8 mouse cellular contexts compared by ENCODE assay signal in the genomic region with DNA sequence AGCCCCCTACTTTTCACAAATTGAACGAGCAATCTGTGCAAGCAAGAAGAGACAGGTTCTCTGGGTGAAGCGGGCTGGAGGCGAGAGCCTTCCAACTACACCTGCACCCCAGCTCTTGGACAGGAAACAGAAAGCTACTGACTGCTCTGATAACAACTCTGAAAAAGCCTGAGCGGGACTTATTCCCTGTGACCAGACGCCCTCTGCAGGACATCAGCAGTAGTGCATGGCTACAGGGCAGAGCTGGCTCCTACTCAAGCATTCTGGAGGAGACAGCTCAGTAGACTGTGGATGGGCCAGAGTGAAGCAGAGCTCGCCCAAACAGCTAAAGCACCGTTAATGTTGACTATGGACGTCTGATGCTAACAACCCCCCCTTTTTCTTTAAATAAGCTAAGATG. TPM values are rescaled to one million over a fixed set of nuclear protein-coding genes. Genes with fewer than 3 reads are reported as not detected.
DNase-seq lines count a peak whose midpoint lies in the region; ATAC-seq and TF ChIP-seq lines count a peak whose summit lies in the region.

No protein-coding gene starts in this region.

- peak; percentile 51; the same call in 1 of the 2 replicates for ATAC-seq in limb, embryonic 14.5 days (ENCODE audit: low FRiP score, low read depth)
- peak; percentile 41; the same call in 1 of the 2 replicates for ATAC-seq in neural tube, embryonic 11.5 days (ENCODE audit: insufficient read depth, low FRiP score, low TSS enrichment)
- peak; percentile 58; the same call in 1 of the 2 replicates for ATAC-seq in stomach, embryonic 15.5 days (ENCODE audit: insufficient read depth, low FRiP score, low read depth)

- DNase-seq in A20 (ENCODE audit: low read depth, low spot score), result peak; percentile 82
- DNase-seq in adrenal gland, adult 2 months, result peak; percentile 92
- peak; percentile 94 for DNase-seq in embryo, embryonic 10.5 days (ENCODE audit: low spot score)
- peak; percentile 80 to 86 for DNase-seq in gastrocnemius, postnatal 4 days (ENCODE audit: low spot score in 2 of 2)
- peak; percentile 94 for DNase-seq in kidney, adult 2 months
- DNase-seq in limb, embryonic 14.5 days (ENCODE audit: low spot score), result peak; percentile 89
- peak; percentile 94 for DNase-seq in neural tube, embryonic 11.5 days (ENCODE audit: low spot score)

- H3K9ac ChIP-seq in limb, embryonic 14.5 days (ENCODE audit: low read depth, low read length, severe bottlenecking), result no peak overlapping the region
- no peak overlapping the region for H3K9ac ChIP-seq in neural tube, embryonic 11.5 days (ENCODE audit: low read length)
- no peak overlapping the region for H3K9ac ChIP-seq in stomach, embryonic 15.5 days

- H3K4me2 ChIP-seq in limb, embryonic 14.5 days (replicated peaks; ENCODE audit: low read depth, low read length, severe bottlenecking), result no peak overlapping the region
- H3K4me2 ChIP-seq in neural tube, embryonic 11.5 days (ENCODE audit: low read depth), result no peak overlapping the region
- no peak overlapping the region for H3K4me2 ChIP-seq in stomach, embryonic 15.5 days

- no peaks in the 10 kb centered on the region for H3K9me3 ChIP-seq in limb, embryonic 14.5 days (ENCODE audit: control insufficient read depth, low read length)
- no peaks in the 10 kb centered on the region for H3K9me3 ChIP-seq in neural tube, embryonic 11.5 days (ENCODE audit: control insufficient read depth, low read length)
- H3K9me3 ChIP-seq in stomach, embryonic 15.5 days, result no peaks in the 10 kb centered on the region

- H3K4me1 ChIP-seq in kidney, adult 2 months (ENCODE audit: control insufficient read depth, insufficient read depth, low read length), result no peaks in the 10 kb centered on the region
- peaks cover 3% of the 10 kb centered on the region; the same call in 1 of the 2 replicates for H3K4me1 ChIP-seq in limb, embryonic 14.5 days (ENCODE audit: control insufficient read depth, insufficient read depth, low read length)
- no peaks in the 10 kb centered on the region for H3K4me1 ChIP-seq in neural tube, embryonic 11.5 days (ENCODE audit: control insufficient read depth, insufficient read depth, low read length)
- H3K4me1 ChIP-seq in stomach, embryonic 15.5 days, result 0 out of 2 replicates have a peak, but pooled peaks cover 6% of the 10 kb centered on the region

- H3K36me3 ChIP-seq in kidney, adult 2 months (ENCODE audit: control insufficient read depth, insufficient read depth, low read length), result no peaks in the 10 kb centered on the region
- no peaks in the 10 kb centered on the region for H3K36me3 ChIP-seq in limb, embryonic 14.5 days (ENCODE audit: control insufficient read depth, insufficient read depth, low read length)
- H3K36me3 ChIP-seq in neural tube, embryonic 11.5 days (ENCODE audit: control insufficient read depth, insufficient read depth, low read length), result no peaks in the 10 kb centered on the region
- no peaks in the 10 kb centered on the region for H3K36me3 ChIP-seq in stomach, embryonic 15.5 days

- H3K4me3 ChIP-seq in kidney, adult 2 months (ENCODE audit: insufficient read depth, low read depth, low read length), result no peak overlapping the region
- H3K4me3 ChIP-seq in limb, embryonic 14.5 days (replicated peaks; ENCODE audit: low read length), result no peak overlapping the region
- no peak overlapping the region for H3K4me3 ChIP-seq in neural tube, embryonic 11.5 days (ENCODE audit: low read depth, low read length)
- H3K4me3 ChIP-seq in stomach, embryonic 15.5 days (replicated peaks), result no peak overlapping the region

- 12% methylated on average over 8 of the region's 8 CpGs for WGBS in kidney, adult 2 months
- 15% methylated on average over 8 of the region's 8 CpGs for WGBS in limb, embryonic 14.5 days
- WGBS in neural tube, embryonic 11.5 days, result 17% methylated on average over 8 of the region's 8 CpGs
- WGBS in stomach, embryonic 15.5 days, result 12% methylated on average over 8 of the region's 8 CpGs

- H3K27me3 ChIP-seq in kidney, adult 2 months (replicated peaks; ENCODE audit: control insufficient read depth, insufficient read depth, low read length), result no peaks in the 10 kb centered on the region
- no peaks in the 10 kb centered on the region for H3K27me3 ChIP-seq in limb, embryonic 14.5 days (ENCODE audit: control insufficient read depth, insufficient read depth, low read length)
- no peaks in the 10 kb centered on the region for H3K27me3 ChIP-seq in neural tube, embryonic 11.5 days (ENCODE audit: control insufficient read depth, insufficient read depth, low read length)
- no peaks in the 10 kb centered on the region for H3K27me3 ChIP-seq in stomach, embryonic 15.5 days (replicated peaks)

- TF ChIP-seq CTCF in kidney, adult 2 months (conservative IDR thresholded peaks at IDR 0.05; ENCODE audit: insufficient read depth, insufficient read length, low read depth, low read length), result peak; percentile 98

- no peak overlapping the region for H3K27ac ChIP-seq in kidney, adult 2 months (ENCODE audit: insufficient read depth, low read depth, low read length)
- H3K27ac ChIP-seq in limb, embryonic 14.5 days (replicated peaks; ENCODE audit: low read depth, low read length), result no peak overlapping the region
- no peak overlapping the region for H3K27ac ChIP-seq in neural tube, embryonic 11.5 days (ENCODE audit: low read depth, low read length)
- no peak overlapping the region for H3K27ac ChIP-seq in stomach, embryonic 15.5 days

- TF ChIP-seq POLR2A in kidney, adult 2 months (IDR thresholded peaks at IDR 0.05; ENCODE audit: low read depth, low read length), result no peak
- no peak for TF ChIP-seq POLR2A in limb, embryonic 14.5 days (IDR thresholded peaks at IDR 0.05; ENCODE audit: borderline replicate concordance, extremely low read depth, insufficient read depth, insufficient read length)

RNA-seq across cellular contexts. Expression of a gene that starts 10.2 kb away (rescaled TPM):
- total RNA-seq in adrenal gland, adult 2 months (2021), result 10 to 100 TPM; 17.0 to 21.0 TPM
- polyA plus RNA-seq in adrenal gland, adult 2 months (2012; rRNA removed), result 41.3 and 51.7 TPM in 2 replicates
- total RNA-seq in gastrocnemius, postnatal 4 days (2021), result 10 to 100 TPM; 56.9 to 59.7 TPM
- polyA plus RNA-seq in kidney, adult 2 months (2012; rRNA removed), result 8.4 and 11.8 TPM in 2 replicates
- 0.91 and 0.93 TPM in 2 replicates for polyA plus RNA-seq in limb, embryonic 14.5 days (2012; rRNA removed)
- polyA plus RNA-seq in limb, embryonic 14.5 days (2014; fragmentation: Nextera tagmentation; extraction: Ambion mirVana), result 0.33 and 0.80 TPM in 2 replicates
- polyA plus RNA-seq in neural tube, embryonic 11.5 days (2014; fragmentation: Nextera tagmentation; extraction: Ambion mirVana), result 1.7 and 1.9 TPM in 2 replicates
- polyA plus RNA-seq in stomach, embryonic 15.5 days (2015; fragmentation: Nextera tagmentation; extraction: Ambion mirVana), result 18.5 and 21.8 TPM in 2 replicates

RNA-seq across cellular contexts. Expression of a gene that starts 23.4 kb away (rescaled TPM):
- under 1 TPM; 0.24 to 0.46 TPM for total RNA-seq in adrenal gland, adult 2 months (2021)
- polyA plus RNA-seq in adrenal gland, adult 2 months (2012; rRNA removed), result not detected in 2 replicates
- total RNA-seq in gastrocnemius, postnatal 4 days (2021), result not detected
- polyA plus RNA-seq in kidney, adult 2 months (2012; rRNA removed), result 0.24 and 0.52 TPM in 2 replicates
- polyA plus RNA-seq in limb, embryonic 14.5 days (2012; rRNA removed), result 2.1 and 3.1 TPM in 2 replicates
- 2.3 and 2.6 TPM in 2 replicates for polyA plus RNA-seq in limb, embryonic 14.5 days (2014; fragmentation: Nextera tagmentation; extraction: Ambion mirVana)
- 0.61 and 1.0 TPM in 2 replicates for polyA plus RNA-seq in neural tube, embryonic 11.5 days (2014; fragmentation: Nextera tagmentation; extraction: Ambion mirVana)
- 5.3 TPM in 2 replicates for polyA plus RNA-seq in stomach, embryonic 15.5 days (2015; fragmentation: Nextera tagmentation; extraction: Ambion mirVana)

RNA-seq across cellular contexts. Expression of a gene that starts 40.9 kb away (rescaled TPM):
- total RNA-seq in adrenal gland, adult 2 months (2021), result under 1 TPM; 0.45 to 0.66 TPM
- polyA plus RNA-seq in adrenal gland, adult 2 months (2012; rRNA removed), result 1.2 and 1.6 TPM in 2 replicates
- total RNA-seq in gastrocnemius, postnatal 4 days (2021), result under 1 TPM; 0.17 to 0.29 TPM
- polyA plus RNA-seq in kidney, adult 2 months (2012; rRNA removed), result 0.56 and 0.58 TPM in 2 replicates
- 0.11 and 0.13 TPM in 2 replicates for polyA plus RNA-seq in limb, embryonic 14.5 days (2012; rRNA removed)
- 0.12 and 0.14 TPM in 2 replicates for polyA plus RNA-seq in limb, embryonic 14.5 days (2014; fragmentation: Nextera tagmentation; extraction: Ambion mirVana)
- polyA plus RNA-seq in neural tube, embryonic 11.5 days (2014; fragmentation: Nextera tagmentation; extraction: Ambion mirVana), result 0.32 and 0.42 TPM in 2 replicates
- 0.24 and 0.28 TPM in 2 replicates for polyA plus RNA-seq in stomach, embryonic 15.5 days (2015; fragmentation: Nextera tagmentation; extraction: Ambion mirVana)
